Mouse (Mus musculus) activated CD4-positive, CD25-positive, alpha-beta regulatory T cell (primary cell): ENCODE data around the gene Hist1h4f. TPM values are rescaled to one million over a fixed set of nuclear protein-coding genes. Genes with fewer than 3 reads are reported as not detected.

Experiments used
- polyA plus RNA-seq, 2 experiments: library from polyadenylated mRNA; unstranded; fragments of 100-300 nt; shearing (Covaris generic); gene quantifications; one replicate each; pipeline ENCODE4 v1.2.1; 2017

Gene Hist1h4f
- 1 to 10 TPM in 1 of 2 experiments, not detected in 1; 2.0 TPM for polyA plus RNA-seq

GRCm38 (mm10) chr13:23551146-23551834, at the start of gene Hist1h4f:
TSS of gene Hist1h4f (minus strand) at chr13:23551648.

GRCm38 (mm10) chr13:23581408-23582218, 30.2 kb upstream of the Hist1h4f start, which contains the start of gene Hist1h4d:
TSS of gene Hist1h4d (plus strand) at chr13:23581598.

GRCm38 (mm10) chr13:23575271-23575851, 23.9 kb upstream of the Hist1h4f start, which contains the start of gene Hist1h3d:
TSS of gene Hist1h3d (plus strand) at chr13:23575763.

DNA sequence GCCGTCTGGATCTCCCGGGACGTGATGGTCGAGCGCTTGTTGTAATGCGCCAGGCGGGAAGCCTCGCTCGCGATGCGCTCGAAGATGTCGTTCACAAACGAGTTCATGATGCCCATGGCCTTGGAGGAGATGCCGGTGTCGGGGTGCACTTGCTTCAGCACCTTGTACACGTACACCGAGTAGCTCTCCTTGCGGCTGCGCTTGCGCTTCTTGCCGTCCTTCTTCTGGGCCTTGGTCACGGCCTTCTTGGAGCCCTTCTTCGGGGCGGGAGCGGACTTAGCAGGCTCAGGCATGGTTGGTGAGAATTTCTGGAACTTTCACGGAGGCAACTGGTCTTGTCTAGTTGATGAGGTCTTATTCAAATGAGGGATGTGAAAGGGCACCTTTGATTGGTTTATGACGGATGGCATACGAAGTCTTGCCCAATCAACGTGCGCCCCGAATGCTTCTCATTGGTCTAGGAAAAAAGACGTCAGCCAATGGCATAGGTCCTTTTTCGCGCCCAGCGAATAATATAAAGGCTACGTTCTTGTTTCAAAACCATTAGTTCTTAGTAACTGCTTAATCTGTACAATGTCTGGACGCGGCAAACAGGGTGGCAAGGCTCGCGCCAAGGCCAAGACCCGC, 22.6 kb upstream of the Hist1h4f start, which contains the start of the genes Hist1h2bf and Hist1h2ad:
Gene Hist1h2bf, minus strand, starts transcription at position 299 of the 627 bp plus-strand sequence.
Gene Hist1h2ad, plus strand, starts transcription at position 484 of the 627 bp plus-strand sequence.

GRCm38 (mm10) chr13:23571022-23571503, 19.6 kb upstream of the Hist1h4f start, which contains the start of the genes Hist1h2ae and Hist1h2bg:
TSS of gene Hist1h2ae (minus strand) at chr13:23571220.
TSS of gene Hist1h2bg (plus strand) at chr13:23571396.

DNA sequence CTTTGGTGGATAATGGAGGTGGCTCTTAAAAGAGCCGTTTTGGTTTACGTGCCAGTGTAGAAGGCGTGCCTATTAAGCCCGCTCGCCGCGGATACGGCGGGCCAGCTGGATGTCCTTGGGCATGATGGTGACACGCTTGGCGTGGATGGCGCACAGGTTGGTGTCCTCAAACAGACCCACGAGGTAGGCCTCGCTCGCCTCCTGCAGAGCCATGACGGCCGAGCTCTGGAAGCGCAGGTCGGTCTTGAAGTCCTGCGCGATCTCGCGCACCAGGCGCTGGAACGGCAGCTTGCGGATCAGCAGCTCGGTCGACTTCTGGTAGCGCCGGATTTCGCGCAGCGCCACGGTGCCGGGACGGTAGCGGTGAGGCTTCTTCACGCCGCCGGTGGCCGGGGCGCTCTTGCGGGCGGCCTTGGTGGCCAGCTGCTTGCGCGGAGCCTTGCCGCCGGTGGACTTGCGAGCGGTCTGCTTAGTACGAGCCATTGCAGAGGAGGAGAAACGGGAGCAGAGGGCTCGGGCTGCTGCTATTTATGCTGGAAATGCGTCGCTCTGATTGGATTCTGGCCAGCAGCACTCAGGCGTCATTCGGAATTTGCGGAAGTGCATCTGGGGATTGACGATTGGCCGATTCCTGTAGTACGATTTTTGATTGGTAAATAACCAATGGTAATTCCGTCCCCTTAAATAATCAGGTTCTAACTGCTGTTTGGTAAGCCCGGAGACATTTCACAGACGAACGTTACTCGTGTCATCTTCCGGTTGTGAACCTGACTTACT, 10.6 kb upstream of the Hist1h4f start, which contains the start of gene Hist1h3e:
Gene Hist1h3e, minus strand, starts transcription at position 487 of the 777 bp plus-strand sequence.

DNA sequence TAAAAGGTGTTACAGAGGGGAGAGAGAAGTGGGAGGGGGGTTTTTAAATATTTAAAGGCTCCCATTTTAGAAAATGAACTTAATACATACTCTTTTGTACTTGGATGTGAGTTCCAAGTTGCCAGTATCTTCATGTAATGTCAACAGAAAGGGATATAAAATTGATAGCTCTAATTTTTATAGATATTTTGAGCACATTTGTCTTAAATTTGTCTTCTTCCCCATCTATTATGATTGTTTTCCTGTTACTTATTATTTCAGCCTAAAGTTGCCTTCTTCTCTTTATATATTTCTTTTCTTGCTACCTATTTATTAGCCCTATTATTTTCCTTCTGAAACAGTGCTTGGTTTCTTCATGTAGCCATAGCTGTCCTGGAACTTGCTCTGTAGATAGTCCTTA, 1.5 kb upstream of the Hist1h4f start, which contains the start of gene Hist1h1d:
Gene Hist1h1d, plus strand, starts transcription at position 301 of the 400 bp plus-strand sequence.

DNA sequence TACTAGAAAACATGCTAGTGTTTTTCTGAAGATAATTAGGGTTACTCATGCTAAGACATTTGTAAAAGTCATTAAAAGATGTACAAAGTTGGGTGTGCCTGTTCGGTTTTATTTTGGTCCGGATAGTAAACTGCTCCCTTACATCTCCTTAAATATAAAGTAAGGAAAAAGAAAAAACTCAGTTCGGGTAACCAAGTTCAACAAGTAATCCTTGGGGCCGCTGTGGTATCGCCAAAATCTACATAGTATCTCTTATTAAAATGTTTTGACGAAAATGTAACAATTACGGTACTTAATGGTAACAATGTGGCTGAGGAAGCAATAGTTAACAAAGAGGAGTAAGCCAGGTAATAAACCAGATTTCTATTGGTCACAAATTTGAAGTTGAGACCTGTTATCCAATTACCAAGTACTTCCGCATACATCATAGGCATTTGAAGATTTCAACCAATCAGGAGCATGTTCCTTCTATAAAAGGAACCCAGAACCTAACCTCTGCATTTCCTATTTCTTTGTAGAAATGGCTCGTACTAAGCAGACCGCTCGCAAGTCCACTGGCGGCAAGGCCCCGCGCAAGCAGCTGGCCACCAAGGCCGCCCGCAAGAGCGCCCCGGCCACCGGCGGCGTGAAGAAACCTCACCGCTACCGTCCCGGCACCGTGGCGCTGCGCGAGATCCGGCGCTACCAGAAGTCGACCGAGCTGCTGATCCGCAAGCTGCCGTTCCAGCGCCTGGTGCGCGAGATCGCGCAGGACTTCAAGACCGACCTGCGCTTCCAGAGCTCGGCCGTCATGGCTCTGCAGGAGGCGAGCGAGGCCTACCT, 7.3 kb downstream of the Hist1h4f start, which contains the start of gene Hist1h3f:
Gene Hist1h3f, plus strand, starts transcription at position 88 of the 822 bp plus-strand sequence.

DNA sequence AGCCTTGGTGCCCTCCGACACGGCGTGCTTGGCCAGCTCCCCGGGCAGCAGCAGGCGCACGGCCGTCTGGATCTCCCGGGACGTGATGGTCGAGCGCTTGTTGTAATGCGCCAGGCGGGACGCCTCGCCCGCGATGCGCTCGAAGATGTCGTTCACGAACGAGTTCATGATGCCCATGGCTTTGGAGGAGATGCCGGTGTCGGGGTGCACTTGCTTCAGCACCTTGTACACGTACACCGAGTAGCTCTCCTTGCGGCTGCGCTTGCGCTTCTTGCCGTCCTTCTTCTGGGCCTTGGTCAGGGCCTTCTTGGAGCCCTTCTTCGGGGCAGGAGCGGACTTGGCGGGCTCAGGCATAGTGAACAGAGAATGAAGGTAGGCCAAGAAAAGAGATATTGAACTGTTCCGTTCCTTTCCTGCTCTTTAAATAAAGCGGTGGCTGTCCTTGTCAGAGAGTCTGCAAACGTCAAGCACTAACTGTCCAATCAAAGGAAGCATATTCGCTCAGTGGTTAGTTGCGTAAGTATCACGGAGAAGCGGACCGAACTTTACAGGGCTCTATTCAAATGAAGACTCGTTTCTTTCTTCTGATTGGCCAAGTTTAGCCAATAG, 8.3 kb downstream of the Hist1h4f start, which contains the start of gene Hist1h2bh:
Gene Hist1h2bh, minus strand, starts transcription at position 394 of the 609 bp plus-strand sequence.

DNA sequence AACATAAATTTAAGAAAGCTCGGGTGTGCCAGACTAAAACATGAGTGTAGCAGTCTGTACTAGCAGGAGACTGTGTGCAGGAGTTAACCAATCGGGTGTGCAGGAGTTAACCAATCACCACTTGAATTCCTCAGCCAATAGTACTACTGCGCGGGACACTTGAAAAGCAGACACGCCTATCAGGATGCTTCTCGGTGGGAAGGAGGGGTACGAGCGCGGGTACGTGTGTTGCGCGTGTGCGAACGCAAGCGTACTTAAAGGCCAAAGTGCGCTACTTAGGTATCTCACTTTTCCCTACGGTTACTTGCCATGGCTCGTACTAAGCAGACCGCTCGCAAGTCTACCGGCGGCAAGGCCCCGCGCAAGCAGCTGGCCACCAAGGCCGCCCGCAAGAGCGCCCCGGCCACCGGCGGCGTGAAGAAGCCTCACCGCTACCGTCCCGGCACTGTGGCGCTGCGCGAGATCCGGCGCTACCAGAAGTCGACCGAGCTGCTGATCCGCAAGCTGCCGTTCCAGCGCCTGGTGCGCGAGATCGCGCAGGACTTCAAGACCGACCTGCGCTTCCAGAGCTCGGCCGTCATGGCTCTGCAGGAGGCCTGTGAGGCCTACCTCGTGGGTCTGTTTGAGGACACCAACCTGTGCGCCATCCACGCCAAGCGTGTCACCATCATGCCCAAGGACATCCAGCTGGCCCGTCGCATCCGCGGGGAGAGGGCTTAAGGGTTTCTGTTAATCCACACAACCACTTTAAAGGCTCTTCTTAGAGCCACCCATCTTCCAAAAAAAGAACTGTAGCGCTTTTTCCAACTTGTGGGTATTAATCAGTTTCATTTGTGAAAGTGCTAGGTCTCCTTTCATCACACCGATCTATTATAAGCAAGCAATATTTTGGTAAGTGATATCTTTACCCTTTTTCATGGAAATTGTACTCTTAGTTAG, 16.0 kb downstream of the Hist1h4f start, which contains the start of gene Hist1h3g:
Gene Hist1h3g, plus strand, starts transcription at position 286 of the 939 bp plus-strand sequence.

GRCm38 (mm10) chr13:23533560-23534367, 17.7 kb downstream of the Hist1h4f start, which contains the start of gene Hist1h2af:
TSS of gene Hist1h2af (plus strand) at chr13:23533906.

GRCm38 (mm10) chr13:23530901-23531875, 20.3 kb downstream of the Hist1h4f start, which contains the start of gene Hist1h4h:
TSS of gene Hist1h4h (plus strand) at chr13:23531050.

